Mouse (Mus musculus): ENCODE measurements around the gene Klf11. TPM values are rescaled to one million over a fixed set of nuclear protein-coding genes. Genes with fewer than 3 reads are reported as not detected.
"Not testable (repeated sequence)": the region's sequence is repeated elsewhere in the genome, so short reads cannot be mapped to it uniquely, and the experiment has no call there.

Gene Klf11
- polyA plus RNA-seq, 1 experiment from 2014 or later = 9.7 TPM

DNA sequence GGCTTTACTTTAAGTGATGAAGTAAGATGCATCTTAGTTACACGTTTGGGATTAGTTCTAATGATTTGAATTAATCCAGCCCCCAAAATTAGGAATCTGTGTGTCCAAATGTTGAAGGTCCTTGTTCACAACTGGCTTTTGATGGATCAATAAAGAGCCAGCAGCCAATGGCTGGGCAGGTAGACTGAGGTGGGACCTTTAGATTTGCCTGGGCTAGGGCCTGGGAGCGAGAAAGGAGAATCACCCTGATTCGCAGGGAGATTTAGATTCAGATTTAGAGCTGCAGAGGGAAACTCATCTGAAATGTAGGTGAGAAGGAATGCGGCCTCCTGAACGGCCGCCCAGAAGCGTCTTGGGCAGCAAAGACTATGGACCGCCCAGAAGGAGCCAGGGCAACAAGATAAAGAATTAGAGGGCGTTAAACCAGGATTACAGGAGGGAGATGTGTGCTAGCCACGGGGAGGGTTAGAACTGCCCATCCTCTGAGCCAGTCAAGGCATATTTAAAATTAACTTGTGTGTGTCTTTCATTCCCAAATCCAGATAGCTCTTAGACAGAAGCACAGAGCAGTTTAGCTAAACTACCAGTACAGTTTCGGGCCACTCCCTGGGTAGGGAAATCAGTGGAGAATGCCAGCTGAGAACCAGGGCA, 35.7 kb downstream of the Klf11 start:
- WGBS (ENCODE audit: insufficient replicate concordance) = 58% methylated on average over 11 of the region's 11 CpGs
- H3K9ac ChIP-seq (ENCODE audit: low read depth, low read length) = no peak overlapping the region
- no peaks in the 10 kb centered on the region for H3K36me3 ChIP-seq (ENCODE audit: control insufficient read depth, insufficient read depth)
- no peak overlapping the region for H3K4me2 ChIP-seq (ENCODE audit: low read depth, low read length)
- peak; percentile 68 for ATAC-seq (ENCODE audit: low read depth)
- H3K4me3 ChIP-seq (ENCODE audit: low read depth, low read length) = no peak overlapping the region
- peaks cover 2% of the 10 kb centered on the region for H3K4me1 ChIP-seq (ENCODE audit: control insufficient read depth, low read depth, low read length)
- H3K27me3 ChIP-seq (ENCODE audit: control insufficient read depth, insufficient read depth, low read depth, low read length) = peaks cover 16% of the 10 kb centered on the region
- H3K27ac ChIP-seq (ENCODE audit: low read length) = peak overlapping the region; percentile 29
- no peaks in the 10 kb centered on the region for H3K9me3 ChIP-seq (replicated peaks; ENCODE audit: control insufficient read depth, low read length)

DNA sequence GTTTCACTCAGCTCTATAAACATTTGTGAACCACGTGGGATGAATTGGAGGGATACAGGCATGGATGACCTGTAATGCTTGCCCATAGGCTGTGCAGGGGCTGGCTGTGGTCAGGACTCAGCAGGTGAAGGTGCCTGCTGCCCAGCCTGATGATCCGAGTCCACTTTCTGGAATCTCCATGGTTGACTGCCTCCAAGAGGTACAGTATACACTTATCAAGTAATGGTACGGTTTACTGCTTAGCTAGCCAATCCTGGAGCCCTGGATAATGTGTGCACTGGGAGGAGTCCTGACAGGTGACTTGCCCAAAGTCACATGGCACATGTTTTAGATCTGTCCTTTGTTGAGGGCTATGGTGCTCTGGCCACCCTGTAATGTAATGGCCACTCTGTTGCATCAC, 39.3 kb downstream of the Klf11 start:
- no peaks in the 10 kb centered on the region for H3K27me3 ChIP-seq (ENCODE audit: control insufficient read depth, insufficient read depth, low read depth, low read length)
- no peak for ATAC-seq (ENCODE audit: low read depth)
- no peak overlapping the region for H3K27ac ChIP-seq (ENCODE audit: low read length)
- H3K4me2 ChIP-seq (ENCODE audit: low read depth, low read length) = no peak overlapping the region
- H3K4me3 ChIP-seq (ENCODE audit: low read depth, low read length) = no peak overlapping the region
- H3K9ac ChIP-seq (ENCODE audit: low read depth, low read length) = no peak overlapping the region
- no peaks in the 10 kb centered on the region for H3K4me1 ChIP-seq (ENCODE audit: control insufficient read depth, low read depth, low read length)
- H3K36me3 ChIP-seq (ENCODE audit: control insufficient read depth, insufficient read depth) = no peaks in the 10 kb centered on the region
- WGBS (ENCODE audit: insufficient replicate concordance) = 60% methylated on average over 3 of the region's 3 CpGs
- H3K9me3 ChIP-seq (replicated peaks; ENCODE audit: control insufficient read depth, low read length) = no peaks in the 10 kb centered on the region

- Histone ChIP-seq H3K4me3 (ENCODE audit: low read depth, low read length) (no peak overlapping the region), H3K9ac (ENCODE audit: low read depth, low read length) (no peak overlapping the region), H3K9me3 (replicated peaks; ENCODE audit: control insufficient read depth, low read length) (no peaks in the 10 kb centered on the region), H3K4me1 (ENCODE audit: control insufficient read depth, low read depth, low read length) (peaks cover 2% of the 10 kb centered on the region), H3K27me3 (ENCODE audit: control insufficient read depth, insufficient read depth, low read depth, low read length) (no peaks in the 10 kb centered on the region; the same call in 1 of the 2 replicates), H3K27ac (ENCODE audit: low read length) (no peak overlapping the region), H3K4me2 (ENCODE audit: low read depth, low read length) (no peak overlapping the region), H3K36me3 (ENCODE audit: control insufficient read depth, insufficient read depth) (no peaks in the 10 kb centered on the region)
- peak; percentile 75 for ATAC-seq (ENCODE audit: low read depth)
- WGBS (ENCODE audit: insufficient replicate concordance) = 28% methylated on average over 16 of the region's 16 CpGs
Observed at GRCm38 (mm10) chr12:24696500-24697483, 45.7 kb downstream of the Klf11 start.

GRCm38 (mm10) chr12:24697484-24698204, 46.6 kb downstream of the Klf11 start:
- Histone ChIP-seq H3K9ac (ENCODE audit: low read depth, low read length) (no peak overlapping the region), H3K36me3 (ENCODE audit: control insufficient read depth, insufficient read depth) (no peaks in the 10 kb centered on the region), H3K4me1 (ENCODE audit: control insufficient read depth, low read depth, low read length) (peaks cover 7% of the 10 kb centered on the region), H3K27me3 (ENCODE audit: control insufficient read depth, insufficient read depth, low read depth, low read length) (no peaks in the 10 kb centered on the region; the same call in 1 of the 2 replicates), H3K4me2 (ENCODE audit: low read depth, low read length) (no peak overlapping the region), H3K9me3 (replicated peaks; ENCODE audit: control insufficient read depth, low read length) (no peaks in the 10 kb centered on the region), H3K4me3 (ENCODE audit: low read depth, low read length) (no peak overlapping the region), H3K27ac (ENCODE audit: low read length) (no peak overlapping the region)
- ATAC-seq (ENCODE audit: low read depth) = peak; percentile 55
- 45% methylated on average over 8 of the region's 8 CpGs for WGBS (ENCODE audit: insufficient replicate concordance)

- Histone ChIP-seq H3K36me3 (ENCODE audit: control insufficient read depth, insufficient read depth) (no peaks in the 10 kb centered on the region), H3K27me3 (ENCODE audit: control insufficient read depth, insufficient read depth, low read depth, low read length) (no peaks in the 10 kb centered on the region; the same call in 1 of the 2 replicates), H3K9me3 (replicated peaks; ENCODE audit: control insufficient read depth, low read length) (no peaks in the 10 kb centered on the region), H3K4me3 (ENCODE audit: low read depth, low read length) (no peak overlapping the region), H3K4me1 (ENCODE audit: control insufficient read depth, low read depth, low read length) (peaks cover 16% of the 10 kb centered on the region), H3K9ac (ENCODE audit: low read depth, low read length) (no peak overlapping the region), H3K27ac (ENCODE audit: low read length) (no peak overlapping the region), H3K4me2 (ENCODE audit: low read depth, low read length) (no peak overlapping the region)
- no peak for ATAC-seq (ENCODE audit: low read depth)
- 64% methylated on average over 3 of the region's 3 CpGs for WGBS (ENCODE audit: insufficient replicate concordance)
Observed at GRCm38 (mm10) chr12:24698514-24698913, 47.4 kb downstream of the Klf11 start.

- H3K9ac ChIP-seq (ENCODE audit: low read depth, low read length) = no peak overlapping the region
- H3K4me1 ChIP-seq (ENCODE audit: control insufficient read depth, low read depth, low read length) = peaks cover 25% of the 10 kb centered on the region
- no peaks in the 10 kb centered on the region for H3K36me3 ChIP-seq (ENCODE audit: control insufficient read depth, insufficient read depth)
- H3K27me3 ChIP-seq (ENCODE audit: control insufficient read depth, insufficient read depth, low read depth, low read length) = no peaks in the 10 kb centered on the region; the same call in 1 of the 2 replicates
- H3K9me3 ChIP-seq (replicated peaks; ENCODE audit: control insufficient read depth, low read length) = no peaks in the 10 kb centered on the region
- no peak for ATAC-seq (ENCODE audit: low read depth)
- H3K4me3 ChIP-seq (ENCODE audit: low read depth, low read length) = no peak overlapping the region
- no peak overlapping the region for H3K4me2 ChIP-seq (ENCODE audit: low read depth, low read length)
- WGBS (ENCODE audit: insufficient replicate concordance) = 62% methylated on average over 10 of the region's 10 CpGs
- H3K27ac ChIP-seq (ENCODE audit: low read length) = no peak overlapping the region
Observed at GRCm38 (mm10) chr12:24699578-24699977, 48.5 kb downstream of the Klf11 start.

DNA sequence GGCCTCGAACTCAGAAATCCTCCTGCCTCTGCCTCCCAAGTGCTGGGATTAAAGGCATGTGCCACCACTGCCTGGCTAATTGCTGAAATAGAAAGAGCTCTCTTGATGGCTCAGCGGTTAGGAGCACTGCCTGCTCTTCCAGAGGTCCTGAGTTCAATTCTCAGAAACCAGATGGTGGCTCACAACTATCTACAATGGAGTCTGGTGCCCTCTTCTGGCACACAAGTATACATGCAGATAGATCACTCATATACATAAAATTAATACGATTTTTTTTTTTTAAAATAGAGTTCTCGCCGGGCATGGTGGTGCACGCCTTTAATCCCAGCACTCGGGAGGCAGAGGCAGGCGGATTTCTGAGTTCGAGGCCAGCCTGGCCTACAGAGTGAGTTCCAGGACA, 50.5 kb downstream of the Klf11 start:
- H3K27ac ChIP-seq (ENCODE audit: low read length); H3K27me3 ChIP-seq (ENCODE audit: control insufficient read depth, insufficient read depth, low read depth, low read length); ATAC-seq (ENCODE audit: low read depth); H3K36me3 ChIP-seq (ENCODE audit: control insufficient read depth, insufficient read depth); H3K9me3 ChIP-seq (replicated peaks; ENCODE audit: control insufficient read depth, low read length); H3K9ac ChIP-seq (ENCODE audit: low read depth, low read length); H3K4me2 ChIP-seq (ENCODE audit: low read depth, low read length); H3K4me3 ChIP-seq (ENCODE audit: low read depth, low read length): not testable (repeated sequence)
- peaks cover 45% of the 10 kb centered on the region for H3K4me1 ChIP-seq (ENCODE audit: control insufficient read depth, low read depth, low read length)
- 70% methylated on average over 9 of the region's 9 CpGs for WGBS (ENCODE audit: insufficient replicate concordance)

DNA sequence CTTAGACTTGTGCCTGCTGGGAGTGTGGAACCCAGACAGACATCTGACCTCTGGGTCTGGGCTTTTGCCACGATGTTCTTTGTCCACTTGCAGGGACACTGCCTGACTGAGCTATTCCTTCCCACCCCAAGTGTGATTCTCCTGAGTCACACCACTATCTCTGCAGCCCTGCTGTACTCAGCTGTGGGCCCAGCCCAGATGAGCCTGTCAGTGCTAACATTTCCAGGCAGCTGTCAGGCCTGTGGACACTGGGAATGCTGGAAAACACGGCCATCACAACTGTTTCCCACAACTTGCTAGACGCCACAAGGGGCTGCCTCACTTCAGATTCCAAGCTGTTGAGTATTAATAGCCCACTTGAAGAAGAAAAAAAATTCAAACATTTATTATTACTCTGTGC, 51.9 kb downstream of the Klf11 start:
- no peaks in the 10 kb centered on the region for H3K36me3 ChIP-seq (ENCODE audit: control insufficient read depth, insufficient read depth)
- peak overlapping the region; percentile 34 for H3K4me2 ChIP-seq (ENCODE audit: low read depth, low read length)
- WGBS (ENCODE audit: insufficient replicate concordance) = 68% methylated on average over 3 of the region's 3 CpGs
- H3K9ac ChIP-seq (ENCODE audit: low read depth, low read length) = peak overlapping the region; percentile 38
- ATAC-seq (ENCODE audit: low read depth) = peak; percentile 74
- peaks cover 44% of the 10 kb centered on the region for H3K4me1 ChIP-seq (ENCODE audit: control insufficient read depth, low read depth, low read length)
- H3K9me3 ChIP-seq (replicated peaks; ENCODE audit: control insufficient read depth, low read length) = no peaks in the 10 kb centered on the region
- no peaks in the 10 kb centered on the region for H3K27me3 ChIP-seq (ENCODE audit: control insufficient read depth, insufficient read depth, low read depth, low read length)
- H3K4me3 ChIP-seq (ENCODE audit: low read depth, low read length) = no peak overlapping the region
- peak overlapping the region; percentile 85 for H3K27ac ChIP-seq (ENCODE audit: low read length)
